Mouse (Mus musculus): ENCODE data around the gene Cib4. TPM values are rescaled to one million over a fixed set of nuclear protein-coding genes. Genes with fewer than 3 reads are reported as not detected.

Cib4 gene
- total RNA-seq (2022), result 1 to 10 TPM; 1.9 to 6.7 (median 3.7) TPM

GRCm38 (mm10) chr5:30545698-30546097 lies at the start of gene Cib4:
Gene Cib4 (minus strand): TSS chr5:30545836.
- peak; percentile 79 for DNase-seq

- no peak for DNase-seq
Measured at GRCm38 (mm10) chr5:30594953-30595560, 49.4 kb upstream of the Cib4 start.

GRCm38 (mm10) chr5:30593811-30594504 lies 48.3 kb upstream of the Cib4 start:
- DNase-seq, result no peak

GRCm38 (mm10) chr5:30593360-30593759 lies 47.7 kb upstream of the Cib4 start:
- no peak for DNase-seq

GRCm38 (mm10) chr5:30592279-30592980 lies 46.8 kb upstream of the Cib4 start:
- DNase-seq, result no peak

- DNase-seq, result no peak
Measured at GRCm38 (mm10) chr5:30591786-30592185, 46.1 kb upstream of the Cib4 start.

- DNase-seq, result peak; percentile 75
Measured at GRCm38 (mm10) chr5:30591205-30591731, 45.6 kb upstream of the Cib4 start.

- no peak for DNase-seq
Measured at GRCm38 (mm10) chr5:30590231-30590630, 44.6 kb upstream of the Cib4 start.

GRCm38 (mm10) chr5:30589546-30589945 lies 43.9 kb upstream of the Cib4 start:
- DNase-seq, result no peak

GRCm38 (mm10) chr5:30589069-30589468 lies 43.4 kb upstream of the Cib4 start:
- DNase-seq, result no peak

- DNase-seq, result no peak
Measured at GRCm38 (mm10) chr5:30588301-30588968, 42.8 kb upstream of the Cib4 start.

- no peak for DNase-seq
Measured at GRCm38 (mm10) chr5:30587681-30588300, 42.2 kb upstream of the Cib4 start, which contains the start of gene Kcnk3. Gene Kcnk3 (plus strand): TSS chr5:30588170.

GRCm38 (mm10) chr5:30587101-30587500 lies 41.5 kb upstream of the Cib4 start:
- DNase-seq, result no peak

GRCm38 (mm10) chr5:30586616-30587015 lies 41.0 kb upstream of the Cib4 start:
- DNase-seq, result no peak

- no peak for DNase-seq
Measured at GRCm38 (mm10) chr5:30582017-30582416, 36.4 kb upstream of the Cib4 start.

GRCm38 (mm10) chr5:30580725-30581124 lies 35.1 kb upstream of the Cib4 start:
- no peak for DNase-seq

- peak; percentile 92 for DNase-seq
Measured at GRCm38 (mm10) chr5:30578445-30579080, 32.9 kb upstream of the Cib4 start.

- no peak for DNase-seq
Measured at GRCm38 (mm10) chr5:30577654-30578310, 32.1 kb upstream of the Cib4 start.

- no peak for DNase-seq
Measured at GRCm38 (mm10) chr5:30577251-30577650, 31.6 kb upstream of the Cib4 start.

GRCm38 (mm10) chr5:30576233-30576632 lies 30.6 kb upstream of the Cib4 start:
- DNase-seq, result no peak

GRCm38 (mm10) chr5:30574367-30574766 lies 28.7 kb upstream of the Cib4 start:
- peak; percentile 81 for DNase-seq

Measured in adrenal gland, adult 8-10 months (tissue).